Mouse (Mus musculus) small intestine, adult 2 months (tissue): Measurements from ENCODE around the gene Lyve1. TPM values are rescaled to one million over a fixed set of nuclear protein-coding genes. Genes with fewer than 3 reads are reported as not detected.
"Not testable (repeated sequence)": the region's sequence is repeated elsewhere in the genome, so short reads cannot be mapped to it uniquely, and the experiment has no call there.

ENCODE experiments used
- H3K27ac ChIP-seq: fragments of 200-500 bp; 2 replicates; pipeline ENCODE4 v1.5.1; 2012; ENCODE audit warnings: low read depth, low read length, control low read depth, inconsistent platforms; ENCODE audit not compliant: insufficient read depth
- H3K27me3 ChIP-seq: fragments of 200-500 bp; 2 replicates; pipeline ENCODE4 v1.6.1; 2012; ENCODE audit warnings: mild to moderate bottlenecking, moderate library complexity, low read length, inconsistent platforms; ENCODE audit not compliant: control insufficient read depth, insufficient read depth
- H3K36me3 ChIP-seq: fragments of 200-500 bp; 2 replicates; pipeline ENCODE4 v1.6.1; 2012; ENCODE audit warnings: mild to moderate bottlenecking, low read length, control low read depth, inconsistent platforms; ENCODE audit not compliant: control insufficient read depth, insufficient read depth
- H3K4me1 ChIP-seq: fragments of 200-500 bp; 2 replicates; pipeline ENCODE4 v1.6.1; 2012; ENCODE audit warnings: low read length, inconsistent platforms, mixed read lengths; ENCODE audit not compliant: control insufficient read depth, insufficient read depth, insufficient read length
- H3K4me3 ChIP-seq: fragments of 200-500 bp; 2 replicates; pipeline ENCODE4 v1.5.1; 2012; ENCODE audit warnings: low read depth, mild to moderate bottlenecking, control low read depth, inconsistent platforms, low read length, moderate library complexity
- CTCF ChIP-seq: fragments of 200-500 bp; IDR thresholded peaks from 2 replicates; pipeline ENCODE4 v1.5.1; 2012; ENCODE audit warnings: low read depth, mild to moderate bottlenecking, control low read depth, inconsistent platforms, low read length, moderate library complexity, mixed read lengths; ENCODE audit not compliant: insufficient replicate concordance, insufficient read length; ENCODE audit errors: extremely low read depth
- POLR2A ChIP-seq: fragments of 200-500 bp; IDR thresholded peaks from 2 replicates; pipeline ENCODE4 v1.6.1; 2012; ENCODE audit warnings: low read depth, mild to moderate bottlenecking, control low read depth, inconsistent platforms, low read length, moderate library complexity
- WGBS: fragments of 180-500 bp; shearing (Covaris S2); methylation state at CpG from one replicate; pipeline ENCODE4 v1.1.7; 2018; 5-methylcytosine and 5-hydroxymethylcytosine counted together
- polyA plus RNA-seq: library from polyadenylated mRNA; depleted of rRNA; stranded (reverse); fragments of >200 nt; gene quantifications from 2 replicates; pipeline ENCODE4 v1.2.3, GENCODE M21; 2012; rRNA removed

Gene Lyve1
- polyA plus RNA-seq = 3.4 and 8.9 TPM in 2 replicates

DNA sequence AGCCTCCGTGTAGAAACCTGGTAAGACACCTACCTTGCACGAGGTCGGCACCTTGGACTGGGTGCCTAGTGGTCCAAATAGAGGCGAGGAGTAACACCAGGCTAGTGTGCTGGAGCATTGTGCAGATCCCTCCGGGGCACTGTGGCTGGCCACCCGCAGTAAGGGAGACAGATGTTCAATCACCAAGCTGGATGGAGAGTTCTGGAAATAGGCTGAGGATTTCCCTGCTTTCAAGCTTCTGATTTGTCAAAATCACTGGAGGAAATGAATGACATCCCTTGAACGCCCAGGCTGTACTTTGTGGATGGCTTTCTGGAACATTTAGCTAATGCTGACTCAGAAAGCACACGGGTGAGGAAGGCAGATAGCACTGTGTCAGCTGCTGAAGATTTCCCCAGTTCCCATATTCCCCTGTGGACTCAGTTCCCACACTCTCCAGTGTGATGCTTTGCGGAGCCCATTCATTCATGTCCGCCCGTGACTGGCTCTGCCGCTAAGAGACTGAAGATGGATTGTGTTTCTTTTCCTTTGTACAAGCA is at the start of gene Lyve1:
Gene Lyve1, minus strand, starts transcription at position 489 of the 539 bp plus-strand sequence.
- Histone ChIP-seq H3K27ac (no peak within 1 kb of the TSS), H3K4me1 (peaks cover 32% of the 10 kb centered on the region), H3K36me3 (no peaks in the 10 kb centered on the region), H3K27me3 (no peaks in the 10 kb centered on the region), H3K4me3 (no peak within 1 kb of the TSS)
- 82% methylated on average over 12 of the region's 12 CpGs for WGBS
- TF ChIP-seq CTCF (no peak), POLR2A (no peak)

DNA sequence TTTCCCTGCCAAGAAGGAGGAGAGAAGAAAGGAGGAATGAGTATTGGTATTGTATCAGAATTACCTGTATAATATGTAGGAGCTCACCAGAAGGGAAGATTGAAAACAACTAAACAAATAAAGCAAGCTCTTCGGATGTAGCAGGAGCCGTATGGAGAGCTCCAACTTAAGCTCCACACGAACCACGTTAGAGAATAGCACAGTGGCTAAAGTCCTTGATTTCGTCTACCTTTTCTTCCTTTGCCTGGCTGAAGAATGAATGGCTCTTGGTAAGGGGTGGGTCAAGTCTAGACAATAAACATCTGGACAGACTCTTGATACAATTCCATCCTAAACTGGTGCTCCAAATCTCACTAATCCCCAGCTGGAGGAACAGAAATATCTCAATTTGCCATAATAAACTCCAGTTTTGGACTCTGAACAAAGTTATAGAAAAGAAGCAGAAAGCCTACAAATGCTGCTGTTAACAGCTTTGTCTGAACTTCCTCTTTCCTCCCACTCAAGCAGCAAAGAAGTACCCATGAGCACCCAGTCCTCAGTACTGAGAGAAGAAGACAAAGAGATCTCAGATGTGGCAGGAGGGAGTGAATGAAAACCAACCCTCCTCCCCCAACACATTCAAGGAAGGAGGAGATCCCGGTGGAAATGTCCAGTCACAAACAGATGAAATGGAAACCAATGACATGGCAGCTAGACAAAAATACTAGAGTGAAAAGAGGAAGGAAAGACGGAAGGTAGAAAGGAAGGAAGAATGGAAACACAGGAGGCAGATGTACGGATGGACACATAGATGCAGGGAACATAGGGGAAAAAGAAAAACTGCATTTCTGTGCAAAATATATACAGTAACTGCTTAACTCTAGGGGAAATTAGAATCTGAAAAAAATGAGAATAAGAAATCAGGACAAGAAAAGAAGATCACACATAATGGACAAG is 45.4 kb upstream of the Lyve1 start:
- 67% methylated on average over 8 of the region's 8 CpGs for whole genome bisulfite sequencing
- TF ChIP-seq POLR2A (no peak), CTCF (no peak)

DNA sequence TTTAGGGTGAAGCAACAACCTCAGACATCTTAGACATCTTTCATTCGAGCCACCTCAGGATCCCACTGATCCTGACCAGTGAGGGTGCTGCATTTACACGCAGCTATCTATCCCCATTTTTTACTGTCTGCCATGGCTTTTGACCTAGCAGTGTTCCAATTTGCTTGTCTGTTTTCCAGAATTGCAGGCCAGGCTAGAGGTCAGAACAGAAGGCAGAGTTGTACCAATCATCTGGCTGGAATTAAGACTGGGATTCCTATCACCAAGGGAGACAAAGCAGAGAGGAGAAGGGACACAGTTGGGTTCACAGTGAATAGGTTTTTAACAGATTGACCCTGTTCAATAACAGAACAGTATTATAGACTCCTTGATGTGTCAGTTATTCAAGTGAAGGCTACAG is 43.5 kb upstream of the Lyve1 start:
- WGBS = 85% methylated on average over 2 of the region's 2 CpGs
- Histone ChIP-seq H3K27me3 (no peaks in the 10 kb centered on the region), H3K36me3 (no peaks in the 10 kb centered on the region), H3K4me3 (no peak overlapping the region), H3K4me1 (no peaks in the 10 kb centered on the region), H3K27ac (no peak overlapping the region)
- TF ChIP-seq POLR2A (no peak), CTCF (no peak)

More for the DNA sequence above, 45.4 kb upstream of the Lyve1 start:
- Histone ChIP-seq H3K4me1 (no peaks in the 10 kb centered on the region), H3K27ac (no peak overlapping the region), H3K27me3 (no peaks in the 10 kb centered on the region), H3K4me3 (no peak overlapping the region), H3K36me3 (no peaks in the 10 kb centered on the region)

DNA sequence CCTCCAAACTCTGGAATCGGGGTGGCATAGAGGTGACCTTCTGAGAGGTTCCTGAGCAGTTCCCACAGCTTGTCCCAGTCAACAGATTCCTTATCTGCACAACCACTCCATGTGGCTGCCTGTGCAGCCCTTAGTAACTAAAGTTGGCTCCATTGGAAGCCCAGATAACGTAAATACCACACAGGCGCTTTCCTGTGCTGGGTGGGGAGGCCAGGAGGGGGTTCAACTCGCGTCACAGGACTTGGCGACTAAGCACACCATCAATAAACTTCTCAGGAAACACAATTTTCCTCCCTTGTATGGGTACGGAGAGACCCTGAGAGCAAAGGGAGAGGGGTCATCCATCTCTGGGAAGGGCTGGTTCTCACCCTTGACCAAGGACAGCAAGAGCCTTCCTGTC is 40.2 kb upstream of the Lyve1 start:
- 75% methylated on average over 7 of the region's 7 CpGs for WGBS
- Histone ChIP-seq H3K36me3 (no peaks in the 10 kb centered on the region), H3K27ac (no peak overlapping the region), H3K4me1 (no peaks in the 10 kb centered on the region), H3K4me3 (no peak overlapping the region), H3K27me3 (no peaks in the 10 kb centered on the region)
- TF ChIP-seq CTCF = no peak
- TF ChIP-seq POLR2A = no peak

DNA sequence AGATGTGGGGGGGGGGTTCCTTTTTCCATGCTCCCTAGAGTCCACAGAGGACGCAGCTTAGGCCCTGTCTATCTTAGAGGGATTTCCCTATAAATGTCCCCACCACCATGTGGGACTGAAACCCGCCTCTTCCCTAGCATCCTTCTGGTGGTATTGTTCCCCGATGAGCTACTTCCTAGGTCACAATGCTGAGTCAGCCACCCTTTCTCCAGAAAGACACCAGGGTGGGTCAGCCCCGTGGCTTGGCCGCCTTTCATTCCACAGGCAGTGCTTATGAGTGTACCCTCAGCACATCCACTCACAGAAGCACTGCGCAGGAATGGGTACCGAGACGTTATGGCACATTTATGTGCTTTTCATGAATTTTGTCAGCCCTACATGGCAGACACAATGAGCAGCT is 34.2 kb upstream of the Lyve1 start:
- Histone ChIP-seq H3K4me3 (no peak overlapping the region), H3K27ac (no peak overlapping the region), H3K36me3 (no peaks in the 10 kb centered on the region), H3K4me1 (peaks cover 17% of the 10 kb centered on the region; the same call in 1 of the 2 replicates), H3K27me3 (no peaks in the 10 kb centered on the region)
- TF ChIP-seq CTCF = no peak
- no peak for TF ChIP-seq POLR2A
- 92% methylated on average over 8 of the region's 8 CpGs for WGBS

DNA sequence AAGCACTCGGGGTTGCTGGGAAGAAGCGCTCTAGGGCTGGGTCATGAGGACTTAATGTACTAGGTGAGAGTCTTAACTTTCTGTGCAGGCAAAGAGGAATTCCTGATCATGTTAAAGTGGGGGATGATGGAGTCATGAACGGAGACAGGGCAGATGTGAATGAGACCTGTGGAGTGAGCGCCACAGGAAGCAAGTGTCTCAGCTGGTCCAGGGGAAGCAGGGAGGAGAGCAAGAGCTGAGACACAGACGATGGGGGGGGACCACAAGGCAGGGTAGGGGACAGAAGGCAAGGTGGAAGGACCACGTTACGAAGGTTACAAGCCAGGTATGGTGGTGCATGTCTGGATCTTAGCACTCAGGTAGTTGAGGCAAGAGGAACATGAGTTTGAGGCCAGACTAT is 33.4 kb upstream of the Lyve1 start:
- Histone ChIP-seq H3K36me3 (no peaks in the 10 kb centered on the region), H3K4me1 (peaks cover 17% of the 10 kb centered on the region; the same call in 1 of the 2 replicates), H3K27ac (no peak overlapping the region), H3K4me3 (no peak overlapping the region), H3K27me3 (no peaks in the 10 kb centered on the region)
- TF ChIP-seq POLR2A (no peak), CTCF (no peak)
- 95% methylated on average over 7 of the region's 7 CpGs for WGBS

DNA sequence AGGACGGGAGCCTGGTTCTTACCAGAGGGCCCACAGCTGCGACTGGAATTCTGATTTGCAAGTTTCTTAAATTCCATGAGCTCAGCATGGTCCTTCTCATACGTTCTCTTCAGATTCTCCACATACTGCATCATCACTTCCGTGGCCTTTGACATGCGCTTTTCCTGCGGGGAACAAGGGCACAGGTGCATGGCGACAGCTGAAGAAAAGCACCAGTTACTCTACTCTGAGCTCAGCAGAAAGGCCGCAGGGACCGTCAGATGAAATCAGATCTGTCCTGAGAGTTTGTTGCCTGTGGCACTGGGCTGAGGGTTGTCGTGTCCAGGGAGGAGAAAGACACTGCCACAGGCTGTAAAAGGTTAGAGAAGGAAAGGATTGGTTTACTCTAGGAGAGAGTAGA is 32.7 kb upstream of the Lyve1 start:
- peaks cover 19% of the 10 kb centered on the region; the same call in 1 of the 2 replicates for H3K4me1 ChIP-seq
- not testable (repeated sequence) for H3K27me3 ChIP-seq, H3K27ac ChIP-seq, H3K36me3 ChIP-seq, H3K4me3 ChIP-seq
- 95% methylated on average over 10 of the region's 10 CpGs for WGBS
